Mouse (Mus musculus) forebrain, embryonic 14.5 days (tissue): ENCODE measurements at regions not wholly inside any gene's neighbourhood (a gene's known extent, or its start where the extent isn't known, plus 50 kb on each side); places are given as distances from the start of the nearest gene placed in this dataset.
A peak's percentile ranks its signal among the peaks of the same experiment; 100 is the strongest.

Experiments used
- ATAC-seq: fragments of 200-750 bp; cut with Nextera tagmentation; 2 replicates; pipeline ENCODE4 v1.8.0; 2017; ENCODE audit warnings: mild to moderate bottlenecking, moderate library complexity
- DNase-seq: peaks from one replicate; pipeline ENCODE4 v3.0.0-alpha.2; 2015; ENCODE audit warnings: low spot score
- H3K27ac ChIP-seq: fragments of 300-500 bp; sonication (generic); 2 replicates; pipeline ENCODE4 v1.5.1; 2014; ENCODE audit warnings: low read depth, mild to moderate bottlenecking, control low read depth, low read length, moderate library complexity
- H3K27me3 ChIP-seq: fragments of 300-500 bp; sonication (generic); replicated peaks from 2 replicates; pipeline ENCODE4 v1.6.1; 2014; ENCODE audit warnings: low read length, control low read depth, mixed read lengths; ENCODE audit not compliant: control insufficient read depth, insufficient read depth
- H3K36me3 ChIP-seq: fragments of 300-500 bp; sonication (generic); 2 replicates; pipeline ENCODE4 v1.6.1; 2014; ENCODE audit warnings: low read length, control low read depth; ENCODE audit not compliant: control insufficient read depth, insufficient read depth
- H3K4me1 ChIP-seq: fragments of 300-500 bp; sonication (generic); 2 replicates; pipeline ENCODE4 v1.6.1; 2014; ENCODE audit warnings: antibody characterized with exemption, low read length, control low read depth; ENCODE audit not compliant: control insufficient read depth, insufficient read depth
- H3K4me2 ChIP-seq: fragments of 300-500 bp; sonication (generic); 2 replicates; pipeline ENCODE4 v1.6.1; 2014; ENCODE audit warnings: mild to moderate bottlenecking, control low read depth, low read length
- H3K4me3 ChIP-seq: fragments of 300-500 bp; sonication (generic); 2 replicates; pipeline ENCODE4 v1.5.1; 2014; ENCODE audit warnings: low read depth, low read length, control low read depth
- H3K9ac ChIP-seq: fragments of 300-500 bp; sonication (generic); 2 replicates; pipeline ENCODE4 v1.6.1; 2014; ENCODE audit warnings: mild to moderate bottlenecking, low read length, control low read depth, moderate library complexity
- H3K9me3 ChIP-seq: fragments of 300-500 bp; sonication (generic); replicated peaks from 2 replicates; pipeline ENCODE4 v1.6.1; 2016; ENCODE audit warnings: low read length, control low read depth, mixed read lengths; ENCODE audit not compliant: control insufficient read depth
- WGBS: fragments of 180-500 bp; shearing (Covaris S2); extraction: QIAGEN DNeasy Blood & Tissue Kit; methylation state at CpG from one replicate; pipeline ENCODE4 v1.1.7; 2014; 5-methylcytosine and 5-hydroxymethylcytosine counted together

GRCm38 (mm10) chr7:135809751-135810379, 93.7 kb upstream of the Mki67 start:
- no peak for ATAC-seq
- H3K4me2 ChIP-seq: no peak overlapping the region; the same call in 1 of the 2 replicates

GRCm38 (mm10) chr7:135810971-135811370, 94.8 kb upstream of the Mki67 start:
- no peak overlapping the region for H3K27ac ChIP-seq
- no peaks in the 10 kb centered on the region for H3K9me3 ChIP-seq
- H3K4me2 ChIP-seq: no peak overlapping the region
- no peaks in the 10 kb centered on the region for H3K4me1 ChIP-seq
- no peaks in the 10 kb centered on the region for H3K27me3 ChIP-seq
- ATAC-seq (no peak), DNase-seq (no peak)
- whole genome bisulfite sequencing: 78% methylated on average over 9 of the region's 9 CpGs
- H3K36me3 ChIP-seq: no peaks in the 10 kb centered on the region
- H3K4me3 ChIP-seq: no peak overlapping the region
- no peak overlapping the region for H3K9ac ChIP-seq

More at GRCm38 (mm10) chr7:135809751-135810379, 93.7 kb upstream of the Mki67 start:
- 58% methylated on average over 12 of the region's 12 CpGs for WGBS
- Histone ChIP-seq H3K36me3 (no peaks in the 10 kb centered on the region), H3K27me3 (no peaks in the 10 kb centered on the region), H3K4me1 (no peaks in the 10 kb centered on the region), H3K4me3 (no peak overlapping the region), H3K27ac (no peak overlapping the region), H3K9me3 (no peaks in the 10 kb centered on the region), H3K9ac (no peak overlapping the region)
- no peak for DNase-seq

- Histone ChIP-seq H3K27me3 (no peaks in the 10 kb centered on the region), H3K36me3 (no peaks in the 10 kb centered on the region), H3K27ac (no peak overlapping the region), H3K4me2 (no peak overlapping the region), H3K4me3 (no peak overlapping the region), H3K4me1 (no peaks in the 10 kb centered on the region), H3K9ac (no peak overlapping the region), H3K9me3 (no peaks in the 10 kb centered on the region)
- WGBS: 97% methylated on average over 3 of the region's 3 CpGs
- ATAC-seq (no peak), DNase-seq (no peak)
Observed at GRCm38 (mm10) chr7:135813616-135814015, 97.5 kb upstream of the Mki67 start.

GRCm38 (mm10) chr7:135816191-135816590, 100.0 kb upstream of the Mki67 start:
- no peak overlapping the region for H3K27ac ChIP-seq
- DNase-seq (no peak), ATAC-seq (no peak)
- H3K4me1 ChIP-seq: no peaks in the 10 kb centered on the region
- no peak overlapping the region for H3K4me2 ChIP-seq
- 88% methylated on average over 3 of the region's 3 CpGs for WGBS
- H3K36me3 ChIP-seq: no peaks in the 10 kb centered on the region
- no peaks in the 10 kb centered on the region for H3K27me3 ChIP-seq
- H3K4me3 ChIP-seq: no peak overlapping the region
- no peaks in the 10 kb centered on the region for H3K9me3 ChIP-seq
- H3K9ac ChIP-seq: no peak overlapping the region

GRCm38 (mm10) chr7:135817868-135818267, 101.7 kb upstream of the Mki67 start:
- WGBS: 65% methylated on average over 3 of the region's 3 CpGs
- Histone ChIP-seq H3K4me1 (no peaks in the 10 kb centered on the region), H3K9me3 (no peaks in the 10 kb centered on the region), H3K27ac (no peak overlapping the region), H3K9ac (no peak overlapping the region), H3K4me3 (no peak overlapping the region), H3K4me2 (no peak overlapping the region), H3K36me3 (no peaks in the 10 kb centered on the region), H3K27me3 (no peaks in the 10 kb centered on the region)
- DNase-seq (no peak), ATAC-seq (no peak)

- no peaks in the 10 kb centered on the region for H3K36me3 ChIP-seq
- H3K27me3 ChIP-seq: no peaks in the 10 kb centered on the region
- H3K4me1 ChIP-seq: no peaks in the 10 kb centered on the region
- 78% methylated on average over 3 of the region's 3 CpGs for WGBS
- ATAC-seq (no peak), DNase-seq (no peak)
- H3K9ac ChIP-seq: no peak overlapping the region
- no peaks in the 10 kb centered on the region for H3K9me3 ChIP-seq
- H3K4me3 ChIP-seq: no peak overlapping the region
- no peak overlapping the region for H3K4me2 ChIP-seq
- H3K27ac ChIP-seq: no peak overlapping the region
Observed at GRCm38 (mm10) chr7:135818298-135818697, 102.1 kb upstream of the Mki67 start.

- Histone ChIP-seq H3K4me1 (no peaks in the 10 kb centered on the region), H3K4me3 (no peak overlapping the region), H3K36me3 (no peaks in the 10 kb centered on the region), H3K27me3 (no peaks in the 10 kb centered on the region), H3K9ac (no peak overlapping the region), H3K9me3 (no peaks in the 10 kb centered on the region), H3K4me2 (no peak overlapping the region), H3K27ac (no peak overlapping the region)
- no peak for ATAC-seq
- 71% methylated on average over 6 of the region's 6 CpGs for WGBS
- no peak for DNase-seq
Observed at GRCm38 (mm10) chr7:135823884-135824750, 108.0 kb upstream of the Mki67 start.

- Histone ChIP-seq H3K27me3 (no peaks in the 10 kb centered on the region), H3K4me2 (no peak overlapping the region), H3K9ac (no peak overlapping the region), H3K36me3 (no peaks in the 10 kb centered on the region), H3K27ac (no peak overlapping the region), H3K4me3 (no peak overlapping the region), H3K9me3 (no peaks in the 10 kb centered on the region), H3K4me1 (no peaks in the 10 kb centered on the region)
- DNase-seq: peak; percentile 61
- WGBS: 62% methylated on average over 2 of the region's 2 CpGs
- no peak for ATAC-seq
Observed at GRCm38 (mm10) chr7:135829246-135829645, 113.1 kb upstream of the Mki67 start.

GRCm38 (mm10) chr7:135833425-135833824, 117.3 kb upstream of the Mki67 start:
- 59% methylated on average over 9 of the region's 9 CpGs for WGBS
- H3K27ac ChIP-seq: no peak overlapping the region

More at GRCm38 (mm10) chr7:135833425-135833824, 117.3 kb upstream of the Mki67 start:
- ATAC-seq (no peak), DNase-seq (peak; percentile 47)
- Histone ChIP-seq H3K9me3 (no peaks in the 10 kb centered on the region), H3K9ac (no peak overlapping the region), H3K4me3 (no peak overlapping the region), H3K4me2 (no peak overlapping the region), H3K27me3 (no peaks in the 10 kb centered on the region), H3K36me3 (no peaks in the 10 kb centered on the region), H3K4me1 (no peaks in the 10 kb centered on the region; the same call in 1 of the 2 replicates)
